Mouse (Mus musculus) adrenal gland, adult 8-10 months (tissue): ENCODE results near the gene Leap2. TPM values are rescaled to one million over a fixed set of nuclear protein-coding genes. Genes with fewer than 3 reads are reported as not detected.

Experiments
- microRNA-seq, 2 experiments: library from miRNA; unstranded; fragments of <30 nt; microRNA quantifications; one replicate each; pipeline ENCODE4 v1.2.0; 2022
- total RNA-seq, 4 experiments: library from RNA; stranded (reverse); gene quantifications; 2 replicates each; pipeline ENCODE4 v1.2.4; 2022

Gene Leap2
- total RNA-seq, 4 experiments from 2014 or later, result not detected

Small RNA genes lying within 50 kb of the gene (microRNA-seq; reads per million reads assigned to microRNA genes)
- gene Mir6920, result 0 reads per million in 2 experiments

Other genes with a start within 250 kb of the Leap2 start
- 100 to 1,000 TPM; 164 to 203 (median 190) TPM for gene Hspa4, start 122.7 kb downstream of the Leap2 start, total RNA-seq
- gene Zcchc10, start 98.5 kb downstream of the Leap2 start, total RNA-seq, result 10 to 100 TPM; 10.7 to 14.9 (median 12.4) TPM
- gene Aff4, start 72.3 kb downstream of the Leap2 start, total RNA-seq, result 100 to 1,000 TPM; 141 to 221 (median 184) TPM
- 100 to 1,000 TPM; 496 to 883 (median 741) TPM for gene Uqcrq, start 7.7 kb upstream of the Leap2 start, total RNA-seq
- 1 to 10 TPM in 2 of 4 experiments, under 1 TPM in 2; 0.37 to 2.9 (median 0.99) TPM for gene Gdf9, start 7.9 kb upstream of the Leap2 start, total RNA-seq
- under 1 TPM in 3 of 4 experiments, not detected in 1; 0.21 to 0.59 (median 0.48) TPM for gene Gm10447, start 33.9 kb upstream of the Leap2 start, total RNA-seq
- gene Shroom1, start 34.0 kb upstream of the Leap2 start, total RNA-seq, result 1 to 10 TPM; 2.6 to 10.0 (median 7.4) TPM
- not detected for gene Gm9837, start 47.3 kb upstream of the Leap2 start, total RNA-seq
- not detected for gene Gm9945, start 57.0 kb upstream of the Leap2 start, total RNA-seq
- 1 to 10 TPM in 1 of 4 experiments, under 1 TPM in 3; 0.32 to 1.0 (median 0.71) TPM for gene Sowaha, start 57.1 kb upstream of the Leap2 start, total RNA-seq
- 10 to 100 TPM; 37.0 to 51.7 (median 42.1) TPM for gene Sept8, start 96.1 kb upstream of the Leap2 start, total RNA-seq
- gene Kif3a, start 144.2 kb upstream of the Leap2 start, total RNA-seq, result 10 to 100 TPM; 28.4 to 36.3 (median 31.1) TPM
- not detected for gene Il4, start 195.5 kb upstream of the Leap2 start, total RNA-seq
- not detected for gene Il13, start 211.5 kb upstream of the Leap2 start, total RNA-seq